Mouse (Mus musculus): Measurements from ENCODE around the gene Cacng5.

Cacng5 gene

DNA sequence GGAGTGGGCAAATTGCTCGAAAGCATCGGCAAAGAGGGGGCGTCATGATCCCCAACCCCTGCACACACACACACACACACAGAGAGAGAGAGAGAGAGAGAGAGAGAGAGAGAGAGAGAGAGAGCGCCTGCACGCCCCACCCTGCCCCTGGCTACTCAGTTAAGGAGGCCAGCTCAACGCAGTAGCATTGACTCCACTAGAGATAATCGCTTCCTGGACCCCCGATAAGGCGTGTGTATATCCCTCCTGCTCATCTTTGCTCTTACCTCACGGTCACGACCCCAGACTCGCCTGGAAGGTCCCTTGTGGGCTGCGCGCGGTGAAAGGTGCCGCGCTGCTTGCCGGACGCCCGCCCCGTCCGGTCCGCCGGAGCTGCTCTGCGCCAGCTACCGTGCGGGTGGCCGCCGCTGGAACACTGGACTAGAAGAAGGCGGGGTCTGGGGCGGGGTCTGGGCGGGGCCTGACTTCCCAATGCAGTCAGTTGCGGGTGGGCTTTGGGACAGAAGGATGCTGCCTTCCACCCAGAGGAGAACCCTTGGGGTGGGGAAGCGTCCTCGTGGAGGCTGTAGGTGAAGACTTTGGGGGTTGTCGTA lies at the start of gene Cacng5:
Cacng5 (minus strand) TSS at position 422 of the 593 bp plus-strand sequence.
- DNase-seq, result no peak

DNA sequence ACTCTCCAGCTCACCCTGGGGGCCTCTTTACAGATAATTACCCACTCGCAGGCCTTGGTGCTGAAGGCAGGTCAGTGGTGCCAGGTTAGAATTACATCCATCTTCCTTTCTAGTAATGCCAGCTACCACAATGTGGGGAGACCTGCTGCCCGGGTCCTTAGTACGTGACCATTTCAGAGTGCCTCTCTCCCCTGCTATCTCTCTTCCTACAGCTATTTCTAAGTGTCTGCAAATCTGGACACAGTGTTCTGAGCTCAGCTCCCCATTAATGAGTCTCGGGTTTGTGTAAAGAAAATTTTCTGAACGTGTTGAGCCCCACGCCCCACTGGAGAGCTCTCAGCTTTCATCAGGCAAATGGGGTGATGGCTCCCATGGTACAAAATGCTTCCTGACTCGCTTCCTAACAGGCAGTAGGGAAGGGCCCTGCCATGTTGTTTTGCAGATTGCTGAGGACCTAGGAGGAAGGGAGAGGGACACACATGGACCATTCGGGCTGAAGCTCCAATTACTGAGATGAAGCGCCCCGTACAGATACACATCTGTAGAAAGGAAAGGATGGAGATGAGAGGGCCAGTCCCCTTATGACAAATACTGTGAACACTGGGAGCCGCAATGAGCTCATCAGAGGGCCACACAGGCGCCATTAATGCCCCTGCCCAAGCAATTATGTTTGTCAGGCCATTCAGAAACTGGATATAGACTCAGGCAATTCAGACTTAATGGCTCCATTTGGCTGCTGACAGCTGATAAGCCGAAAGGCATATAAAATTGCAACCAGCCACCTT lies 42.9 kb upstream of the Cacng5 start:
- DNase-seq, result no peak

DNA sequence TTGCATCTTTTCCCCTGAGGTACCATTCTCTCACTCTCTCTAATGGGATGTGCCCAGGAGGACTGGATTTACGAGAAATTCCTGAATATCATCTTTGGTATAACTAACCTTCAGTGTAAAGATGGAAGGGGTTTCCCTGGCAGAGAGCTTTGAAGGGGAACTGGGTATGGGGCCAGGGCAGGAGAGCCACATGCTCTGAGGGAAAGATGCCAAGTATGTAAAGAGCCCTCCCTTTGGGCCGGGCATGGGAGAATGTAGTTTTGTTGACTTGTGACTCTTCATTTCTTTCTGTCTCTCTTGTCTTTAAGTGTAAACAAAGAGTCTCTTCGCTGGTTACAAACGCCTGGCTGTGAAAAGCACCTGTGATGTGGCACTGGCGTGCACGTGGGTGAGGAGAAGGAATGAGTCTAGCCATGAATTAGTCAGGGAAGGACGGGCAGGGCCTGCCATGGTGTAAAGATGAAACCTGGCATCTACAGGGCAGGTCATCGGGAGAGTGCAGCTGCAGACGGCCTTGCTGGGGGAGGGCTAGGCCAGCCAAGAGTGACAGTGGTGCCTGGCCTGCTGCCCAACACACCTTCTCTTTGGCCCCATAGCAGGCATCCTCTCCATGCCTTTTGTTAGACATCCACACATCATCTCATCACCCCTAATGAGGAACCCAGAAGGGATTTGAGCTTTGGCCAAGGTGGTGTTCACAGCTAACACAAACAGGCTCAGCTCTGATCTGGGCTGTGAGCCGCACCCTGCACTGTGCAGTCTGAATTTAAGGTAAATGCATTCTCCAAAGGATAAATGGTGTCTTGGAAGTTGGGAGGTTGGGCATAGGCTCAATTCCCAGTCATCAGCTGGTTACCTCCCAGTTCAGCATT lies 40.6 kb upstream of the Cacng5 start:
- DNase-seq, result no peak

DNA sequence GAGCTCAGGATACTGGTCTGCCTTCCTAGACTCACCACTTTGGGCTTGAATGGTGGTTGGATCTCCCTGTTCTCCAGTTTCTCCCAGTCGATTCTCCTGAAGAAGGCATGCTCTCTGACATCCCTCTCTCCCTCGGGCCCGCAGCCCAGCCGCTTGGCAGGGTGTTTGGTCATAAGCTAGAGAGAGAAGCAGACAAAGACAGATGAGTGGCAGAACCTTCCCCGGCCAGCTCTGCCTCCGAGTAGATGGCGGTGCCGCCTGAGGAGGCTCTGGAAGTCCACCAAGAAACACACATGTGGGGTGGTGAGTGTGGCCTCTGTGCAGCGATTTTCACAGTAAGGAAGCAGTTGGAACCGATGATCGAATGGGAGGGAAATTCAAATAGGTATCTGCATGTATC lies 36.6 kb upstream of the Cacng5 start:
- no peak for DNase-seq

DNA sequence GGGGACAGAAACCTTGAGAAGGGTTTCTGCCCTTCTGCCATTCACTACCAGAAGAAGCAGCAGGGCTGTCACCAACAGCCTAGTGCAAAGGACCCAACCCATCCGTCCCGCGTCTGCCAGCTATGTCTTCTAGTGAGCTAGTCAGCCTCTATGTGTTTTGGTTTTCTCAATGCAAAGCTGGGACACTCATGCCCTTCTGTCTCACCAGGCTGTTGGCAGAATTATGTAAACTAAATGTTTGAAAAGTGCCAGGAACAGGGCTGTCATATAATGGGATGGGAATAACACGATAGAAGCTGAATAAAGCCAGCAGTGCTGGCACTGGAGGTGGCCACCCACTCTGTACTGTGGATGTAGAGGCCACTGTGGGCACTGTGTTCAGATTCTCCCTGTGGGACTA lies 35.8 kb upstream of the Cacng5 start:
- peak; percentile 69 for DNase-seq

DNA sequence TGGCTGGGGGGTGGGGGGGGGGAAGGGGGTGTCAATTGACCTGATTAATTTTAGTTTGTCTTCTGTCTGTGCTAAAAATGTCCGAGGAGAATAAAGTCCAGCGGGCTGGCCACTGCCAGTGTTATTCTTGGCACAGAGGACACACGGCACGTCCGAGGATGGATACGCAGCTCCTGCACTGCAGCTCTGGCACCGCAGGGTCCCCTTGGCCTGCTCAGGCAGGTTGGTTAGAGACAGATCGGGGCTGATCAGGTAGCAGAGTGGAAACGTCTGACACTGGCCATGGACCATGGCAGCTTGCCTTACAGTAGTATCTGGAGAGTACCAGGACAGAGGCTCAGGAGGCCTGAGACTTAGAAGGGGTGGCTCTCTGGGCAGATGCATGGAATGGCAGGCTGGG lies 35.4 kb upstream of the Cacng5 start:
- DNase-seq, result no peak

DNA sequence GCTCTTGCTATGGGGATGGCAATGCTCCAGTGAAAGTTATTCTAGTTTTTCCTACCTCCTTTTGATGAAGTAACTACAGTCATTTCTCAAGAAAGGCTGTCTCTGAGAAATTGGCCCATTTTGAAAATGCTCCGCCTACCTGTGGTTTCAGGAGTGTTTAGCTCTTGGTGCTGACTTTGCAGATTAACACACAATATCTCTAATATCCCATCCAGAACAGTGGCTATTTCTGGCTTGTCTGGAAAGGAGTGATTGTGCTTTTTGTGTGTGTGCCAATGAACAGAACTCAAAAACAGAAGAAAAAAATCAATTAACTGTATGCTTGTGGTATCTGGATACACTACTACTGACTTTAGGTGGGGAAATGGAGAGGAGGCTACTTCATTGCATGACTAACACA lies 33.1 kb upstream of the Cacng5 start:
- DNase-seq, result no peak

DNA sequence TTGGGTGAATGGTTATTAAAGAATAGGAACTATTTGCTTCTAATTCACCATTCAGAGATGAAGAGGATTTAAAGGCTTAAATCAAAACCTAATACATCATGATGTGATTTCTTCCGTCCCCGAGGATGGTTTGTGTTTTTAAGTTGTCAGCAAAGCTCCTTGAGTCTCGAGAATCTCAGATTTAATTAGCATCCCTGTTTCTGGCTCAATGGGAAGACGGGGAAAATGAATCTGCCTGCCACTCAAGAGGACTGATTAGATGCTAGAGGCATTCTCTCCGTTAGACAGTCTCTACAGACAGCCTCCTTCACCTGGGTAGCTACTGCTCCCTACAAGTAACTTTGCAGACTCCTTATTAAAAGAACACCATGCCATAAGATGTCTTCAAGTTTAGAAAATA lies 32.0 kb upstream of the Cacng5 start:
- no peak for DNase-seq

DNA sequence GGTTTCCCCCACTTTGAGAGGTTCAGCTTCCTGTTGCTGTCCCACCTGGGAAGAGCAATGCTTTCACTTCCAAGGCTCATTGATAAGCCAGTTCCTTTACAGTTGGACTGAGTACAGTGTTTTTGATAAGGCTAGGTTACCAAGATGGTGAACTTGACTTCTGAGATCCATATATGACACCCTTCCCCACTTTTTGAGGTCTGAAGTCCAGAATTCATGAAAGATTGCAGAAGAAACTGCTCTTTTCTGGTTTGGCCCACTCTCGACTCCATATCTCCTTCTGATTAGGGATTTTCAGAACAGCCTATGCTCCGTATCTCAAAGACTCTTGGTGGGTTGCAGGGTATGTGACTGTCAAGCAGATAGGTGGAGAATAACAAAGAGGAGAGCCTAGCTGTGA lies 22.1 kb upstream of the Cacng5 start:
- no peak for DNase-seq

DNA sequence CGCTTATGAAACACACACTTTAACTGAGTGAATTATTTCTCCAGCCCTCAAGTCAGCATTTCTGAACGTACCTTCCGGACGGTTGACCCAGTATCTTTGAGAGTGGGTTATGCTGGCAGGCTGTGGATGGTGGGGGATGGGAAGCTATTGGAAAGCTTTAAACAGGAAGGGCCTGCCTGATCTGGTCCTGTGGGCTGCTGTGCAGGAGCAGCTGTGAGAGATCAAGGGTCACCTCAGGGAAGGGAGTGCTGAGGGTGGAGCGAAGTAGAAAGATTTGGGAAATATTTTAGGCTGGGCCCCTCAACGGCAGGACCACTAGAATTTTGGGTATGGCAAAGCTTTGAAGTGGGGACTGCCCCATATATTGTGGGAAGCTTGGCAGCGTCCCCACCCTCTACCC lies 16.9 kb upstream of the Cacng5 start:
- DNase-seq, result no peak

DNA sequence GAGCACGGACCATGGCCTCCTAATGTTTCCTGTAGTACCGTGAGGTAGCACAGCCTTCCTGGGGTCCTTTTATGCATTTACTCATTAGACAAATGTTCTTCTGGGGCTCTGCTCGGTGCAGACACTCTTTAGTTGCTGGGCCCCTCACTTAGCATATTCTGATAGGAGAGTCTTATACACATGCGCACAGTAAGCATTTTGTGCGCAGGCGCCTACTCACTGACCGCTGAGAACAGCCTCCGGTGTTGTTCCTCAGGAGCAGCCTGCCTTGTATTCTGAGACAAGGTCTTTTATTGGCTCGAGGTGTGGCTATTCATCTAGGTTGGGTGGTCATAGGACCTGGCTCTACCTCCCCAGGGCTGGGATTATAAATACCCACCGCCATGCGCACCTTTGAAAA lies 16.4 kb upstream of the Cacng5 start:
- no peak for DNase-seq

DNA sequence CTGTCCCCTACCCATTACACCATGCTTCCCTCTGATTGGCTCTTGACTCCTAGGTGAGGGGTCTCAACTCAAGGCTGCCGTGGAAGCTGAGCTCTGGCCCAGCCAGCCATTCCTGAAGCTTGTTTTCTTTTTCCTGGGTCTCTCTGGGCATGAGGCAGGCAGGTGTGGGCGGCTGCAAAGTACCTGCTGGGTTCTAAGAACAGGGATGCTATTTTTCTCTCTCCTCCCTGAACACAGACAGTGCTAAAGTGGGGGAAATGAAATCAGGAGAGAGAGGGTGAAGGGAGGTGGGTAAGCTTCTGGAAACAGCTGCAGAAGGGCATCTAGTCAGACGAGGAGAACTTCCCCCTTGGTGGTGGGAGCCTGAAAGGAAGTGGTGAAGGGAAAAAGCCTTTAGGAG lies 14.9 kb upstream of the Cacng5 start:
- DNase-seq, result no peak

DNA sequence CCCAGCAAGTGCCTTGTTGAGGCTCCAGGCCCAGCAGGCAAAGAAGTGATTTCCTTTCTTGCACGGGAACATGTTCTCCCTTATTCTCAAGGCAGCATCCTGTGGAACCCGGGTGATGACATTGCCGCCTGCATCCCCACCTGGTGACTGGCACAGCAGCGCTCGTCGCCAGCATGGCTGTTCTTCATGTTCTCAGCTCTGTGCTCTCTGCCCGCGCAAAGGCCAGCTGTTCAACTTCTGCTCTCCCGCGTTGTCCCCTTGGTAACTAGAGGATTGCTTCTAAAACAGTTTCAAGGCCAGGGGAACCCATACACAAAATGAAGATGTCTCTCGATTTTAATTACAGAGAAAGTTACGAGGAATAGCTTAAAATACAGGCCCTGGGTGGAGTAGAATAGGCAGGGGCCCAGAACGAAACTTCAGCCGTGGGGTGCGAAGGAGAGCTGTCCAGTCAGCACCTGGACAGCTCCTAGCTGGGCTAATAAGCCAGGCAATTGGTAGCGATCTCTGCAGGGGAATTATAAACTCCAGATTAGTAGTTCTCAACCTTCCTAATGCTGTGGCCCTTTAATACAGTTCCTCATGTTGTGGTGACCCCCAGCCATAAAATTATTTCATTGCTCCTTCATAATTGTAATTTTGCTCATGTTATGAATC lies 5.1 kb upstream of the Cacng5 start:
- DNase-seq, result peak; percentile 56

DNA sequence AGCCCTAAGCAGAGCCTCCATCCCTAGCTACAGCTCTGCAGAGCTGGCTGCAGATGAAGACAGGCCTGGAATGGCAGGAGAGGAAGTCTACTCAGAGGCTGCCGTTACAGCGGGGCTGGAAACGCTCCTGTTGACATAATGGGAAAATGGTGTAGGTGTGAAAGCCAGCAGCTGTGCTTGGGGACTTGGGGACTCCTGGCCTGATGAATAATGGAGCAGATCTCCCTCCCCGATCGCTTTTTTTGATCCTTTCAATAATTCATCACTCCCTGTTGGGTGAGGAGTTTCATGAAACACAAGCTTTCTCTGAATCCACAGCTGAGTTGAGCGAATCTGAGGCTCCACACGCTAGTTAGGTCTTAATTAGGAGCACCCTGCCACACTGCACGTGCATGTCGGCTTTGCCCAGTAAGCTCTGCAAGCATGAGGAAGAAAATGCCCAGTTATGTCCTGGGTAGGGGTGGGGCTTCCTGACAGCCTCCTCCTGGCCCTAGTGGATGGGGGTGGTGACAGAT lies 2.9 kb upstream of the Cacng5 start:
- peak; percentile 45 for DNase-seq

DNA sequence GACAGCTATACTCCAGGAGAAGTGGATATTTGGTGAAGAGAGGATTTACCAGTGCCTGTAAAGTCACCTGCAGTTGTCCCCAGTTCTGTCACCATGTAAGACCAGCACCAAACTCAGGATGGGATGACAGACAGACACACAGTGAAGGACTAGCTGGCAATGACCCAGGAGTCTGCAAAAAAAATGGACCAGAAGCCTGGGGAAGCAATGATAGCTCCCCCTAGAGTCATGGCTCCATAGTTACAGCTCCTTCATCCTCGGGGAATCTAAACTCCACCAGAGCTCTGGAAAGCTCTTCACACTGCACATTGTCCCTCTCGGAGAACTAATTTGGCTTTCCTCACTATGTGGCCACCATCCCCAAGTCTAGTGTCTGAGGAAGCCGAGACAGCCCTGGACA lies 1.5 kb downstream of the Cacng5 start:
- DNase-seq, result no peak

DNA sequence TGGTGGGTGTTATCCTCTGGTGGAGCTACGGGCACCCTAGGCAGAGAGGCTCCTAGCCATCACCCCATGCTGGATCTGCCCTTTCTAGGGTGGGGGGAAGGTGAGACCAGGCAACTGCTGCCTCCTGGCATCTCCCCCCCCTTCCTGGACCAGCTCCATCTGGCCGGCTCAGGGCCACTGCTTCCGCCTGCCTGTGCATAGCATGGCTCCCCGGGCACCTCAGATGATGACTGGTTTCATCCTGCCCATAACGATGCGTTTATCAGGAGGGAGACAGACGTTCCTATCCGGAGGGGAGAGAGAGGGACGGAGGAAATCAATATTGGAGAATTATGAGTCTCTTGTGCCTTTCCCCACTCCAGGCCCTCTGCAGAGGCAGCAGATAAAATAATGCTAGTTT lies 9.5 kb downstream of the Cacng5 start:
- no peak for DNase-seq

DNA sequence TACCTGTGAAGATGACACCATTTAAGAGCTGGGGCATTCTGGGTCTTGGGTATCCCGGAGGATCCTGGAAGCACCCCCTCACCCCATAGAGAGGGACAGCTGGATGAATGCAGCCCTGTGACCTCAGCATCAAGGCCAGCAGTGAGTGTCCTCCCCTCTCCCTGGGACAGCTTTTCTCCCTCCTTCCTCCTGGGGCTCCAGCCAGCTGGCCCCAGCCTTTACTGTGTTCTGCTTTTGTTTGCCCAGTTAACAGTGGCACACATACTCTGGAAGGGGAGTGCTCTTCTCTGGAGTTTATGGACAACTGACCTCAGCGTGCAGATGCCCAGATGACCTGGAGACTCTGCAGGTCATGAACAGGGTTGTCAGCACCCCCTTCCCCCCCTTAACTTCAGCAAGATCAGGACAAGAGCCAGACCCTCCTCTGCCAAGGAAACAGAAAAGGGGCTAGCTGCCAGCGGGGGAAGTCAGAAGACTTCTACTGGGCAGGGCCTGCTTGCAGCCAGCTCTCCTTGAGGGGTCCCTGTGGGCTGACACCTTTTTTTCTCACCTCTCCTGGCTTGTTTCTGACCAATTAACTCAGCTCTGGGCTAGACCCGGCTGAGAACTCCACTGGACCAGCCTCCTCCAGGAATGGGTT lies 10.8 kb downstream of the Cacng5 start:
- no peak for DNase-seq

DNA sequence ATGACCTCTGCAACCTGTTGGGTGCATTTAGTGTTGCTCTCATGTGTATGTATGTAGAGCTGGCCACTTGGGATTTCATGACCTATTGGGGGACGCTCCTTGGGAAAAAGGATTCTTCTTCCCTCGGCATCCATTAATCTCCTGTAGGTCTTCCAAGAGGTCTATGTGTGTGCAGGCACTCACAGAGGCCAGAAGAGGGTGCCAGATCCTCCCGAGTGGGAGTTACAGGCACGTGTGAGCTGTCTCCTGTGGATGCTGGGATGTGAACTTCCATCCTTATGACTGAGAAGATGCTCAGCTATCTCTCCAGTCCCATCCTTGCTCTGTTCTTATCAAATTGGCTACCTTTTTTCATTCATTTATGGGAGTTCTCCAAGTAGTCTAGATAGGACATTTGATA lies 14.4 kb downstream of the Cacng5 start:
- no peak for DNase-seq

DNA sequence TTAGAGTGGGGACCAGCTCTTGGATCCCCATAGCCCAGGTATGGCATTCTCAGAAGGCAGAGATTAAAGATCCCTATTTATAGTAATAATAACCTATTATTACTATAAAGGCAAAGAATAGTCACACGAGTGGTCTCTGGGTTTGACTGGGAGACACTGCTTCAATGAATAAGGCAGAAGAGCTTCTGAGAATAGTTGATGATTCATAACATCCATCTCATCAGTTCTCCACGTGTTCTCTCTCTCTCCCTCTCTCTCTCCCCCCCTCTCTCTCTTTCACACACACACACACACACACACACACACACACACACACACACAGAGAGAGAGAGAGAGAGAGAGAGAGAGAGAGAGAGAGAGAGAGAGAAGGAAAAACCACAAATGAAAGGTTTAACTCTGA lies 16.2 kb downstream of the Cacng5 start:
- DNase-seq, result no peak

DNA sequence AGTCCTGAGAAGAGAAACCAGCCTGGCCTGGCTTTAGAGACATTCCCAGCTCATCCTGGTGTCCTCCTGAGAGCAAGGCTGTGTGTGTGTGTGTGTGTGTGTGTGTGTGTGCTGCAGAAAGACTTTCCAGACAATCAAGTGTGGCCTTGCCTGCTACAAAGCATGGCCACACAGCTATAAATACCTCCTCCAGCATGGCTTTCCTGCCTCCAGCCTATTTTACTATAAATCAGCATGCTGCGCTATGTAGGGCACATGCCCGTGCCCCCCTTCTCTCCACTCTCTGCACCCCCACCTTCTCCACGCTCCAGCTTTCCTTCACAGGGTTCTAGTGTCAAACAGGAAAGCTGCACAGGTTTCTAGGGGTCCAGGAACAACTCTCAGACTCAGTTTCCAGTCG lies 19.2 kb downstream of the Cacng5 start:
- no peak for DNase-seq

DNA sequence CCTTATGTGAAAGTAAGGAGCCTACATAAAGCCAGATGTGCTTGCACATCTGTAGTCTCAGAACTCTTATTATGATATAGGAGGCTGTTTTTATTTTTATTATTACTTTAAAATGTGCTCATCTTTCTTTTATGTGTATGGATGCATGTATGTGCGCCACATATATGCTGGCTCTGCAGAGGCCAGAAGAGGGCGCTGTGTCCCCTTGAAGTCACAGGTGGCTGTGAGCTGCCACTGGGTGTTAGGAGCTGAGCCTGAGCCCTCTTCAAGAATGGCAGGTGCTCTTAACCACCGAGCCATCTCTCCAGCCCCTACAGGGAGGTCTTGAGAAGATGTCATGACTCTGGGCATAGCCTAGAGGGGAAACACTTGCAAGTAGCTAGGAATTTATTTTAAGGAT lies 23.5 kb downstream of the Cacng5 start:
- DNase-seq, result no peak

DNA sequence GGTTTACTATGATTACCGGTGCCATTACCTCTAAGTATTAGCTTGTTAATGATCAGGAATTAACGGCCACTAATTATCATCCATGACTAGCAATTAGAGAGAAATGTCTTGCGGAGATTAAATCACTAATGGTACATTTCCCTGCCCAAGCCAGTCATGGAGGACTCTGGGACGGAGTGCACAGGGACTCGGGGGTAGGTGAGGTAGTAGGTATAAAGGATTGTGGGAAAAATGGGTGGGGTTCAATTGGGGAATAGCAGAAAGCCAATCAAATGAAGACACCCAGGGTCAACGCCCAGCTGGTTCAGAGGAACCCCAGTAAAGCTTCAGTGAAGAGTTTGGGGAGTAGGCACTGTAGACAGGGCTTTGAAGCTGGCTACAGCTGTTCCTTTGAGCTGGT lies 27.5 kb downstream of the Cacng5 start:
- DNase-seq, result no peak

DNA sequence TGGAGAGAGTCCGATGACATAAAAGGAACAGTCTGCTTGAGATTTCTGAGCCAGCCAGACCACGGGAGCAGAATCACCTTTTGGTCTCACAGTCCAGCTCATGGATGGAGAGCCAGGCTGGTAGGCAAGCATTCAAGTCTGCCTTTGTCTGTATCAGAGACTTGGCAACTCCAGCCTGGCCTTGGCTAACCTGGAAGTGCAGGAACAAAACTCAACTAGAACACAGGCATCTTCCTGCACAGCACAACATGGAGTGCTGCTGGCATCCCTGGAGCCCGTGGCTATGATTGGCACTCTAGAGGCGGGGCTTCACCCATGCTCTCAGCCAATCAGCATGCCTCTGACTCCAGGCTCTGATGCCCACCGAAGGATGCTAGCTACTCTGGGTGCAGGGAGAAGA lies 38.0 kb downstream of the Cacng5 start:
- DNase-seq, result no peak

All from layer of hippocampus, adult 9-11 months (tissue).